Mouse (Mus musculus): ENCODE measurements around the gene Mad2l2. TPM values are rescaled to one million over a fixed set of nuclear protein-coding genes. Genes with fewer than 3 reads are reported as not detected.
"Not testable (repeated sequence)": the region's sequence is repeated elsewhere in the genome, so short reads cannot be mapped to it uniquely, and the experiment has no call there.

Gene Mad2l2
- total RNA-seq, 2 experiments from 2014 or later: 10.0 to 36.6 TPM

- ATAC-seq (replicated peaks; ENCODE audit: poor library complexity, severe bottlenecking): no peak
Measured at GRCm38 (mm10) chr4:148166986-148167385, 36.8 kb downstream of the Mad2l2 start.

- peak; percentile 44 for ATAC-seq (replicated peaks; ENCODE audit: poor library complexity, severe bottlenecking)
Measured at GRCm38 (mm10) chr4:148168287-148168686, 38.1 kb downstream of the Mad2l2 start.

- ATAC-seq (replicated peaks; ENCODE audit: poor library complexity, severe bottlenecking): peak; percentile 8; the same call in 1 of the 2 replicates
Measured at GRCm38 (mm10) chr4:148169586-148169985, 39.4 kb downstream of the Mad2l2 start.

- ATAC-seq (replicated peaks; ENCODE audit: poor library complexity, severe bottlenecking): peak; percentile 38; the same call in 1 of the 2 replicates
Measured at GRCm38 (mm10) chr4:148170842-148171241, 40.7 kb downstream of the Mad2l2 start.

GRCm38 (mm10) chr4:148171261-148171660 lies 41.1 kb downstream of the Mad2l2 start:
- ATAC-seq (replicated peaks; ENCODE audit: poor library complexity, severe bottlenecking): no peak

GRCm38 (mm10) chr4:148173811-148174494 lies 43.8 kb downstream of the Mad2l2 start:
- no peak for ATAC-seq (replicated peaks; ENCODE audit: poor library complexity, severe bottlenecking)

GRCm38 (mm10) chr4:148174495-148174862 lies 44.3 kb downstream of the Mad2l2 start:
- ATAC-seq (replicated peaks; ENCODE audit: poor library complexity, severe bottlenecking): no peak

GRCm38 (mm10) chr4:148176603-148177002 lies 46.4 kb downstream of the Mad2l2 start:
- ATAC-seq (replicated peaks; ENCODE audit: poor library complexity, severe bottlenecking): not testable (repeated sequence)

- ATAC-seq (replicated peaks; ENCODE audit: poor library complexity, severe bottlenecking): no peak
Measured at GRCm38 (mm10) chr4:148177716-148178115, 47.5 kb downstream of the Mad2l2 start.

GRCm38 (mm10) chr4:148181483-148181882 lies 51.3 kb downstream of the Mad2l2 start:
- ATAC-seq (replicated peaks; ENCODE audit: poor library complexity, severe bottlenecking): no peak

GRCm38 (mm10) chr4:148182363-148182762 lies 52.2 kb downstream of the Mad2l2 start:
- ATAC-seq (replicated peaks; ENCODE audit: poor library complexity, severe bottlenecking): no peak

- no peak for ATAC-seq (replicated peaks; ENCODE audit: poor library complexity, severe bottlenecking)
Measured at GRCm38 (mm10) chr4:148184564-148184963, 54.4 kb downstream of the Mad2l2 start.

GRCm38 (mm10) chr4:148185819-148186218 lies 55.6 kb downstream of the Mad2l2 start:
- no peak for ATAC-seq (replicated peaks; ENCODE audit: poor library complexity, severe bottlenecking)

- ATAC-seq (replicated peaks; ENCODE audit: poor library complexity, severe bottlenecking): not testable (repeated sequence)
Measured at GRCm38 (mm10) chr4:148188767-148189166, 58.6 kb downstream of the Mad2l2 start.

- no peak for ATAC-seq (replicated peaks; ENCODE audit: poor library complexity, severe bottlenecking)
Measured at GRCm38 (mm10) chr4:148192707-148193245, 62.6 kb downstream of the Mad2l2 start.

- ATAC-seq (replicated peaks; ENCODE audit: poor library complexity, severe bottlenecking): no peak
Measured at GRCm38 (mm10) chr4:148194400-148194799, 64.2 kb downstream of the Mad2l2 start.

Other genes with a start within 250 kb of the Mad2l2 start
- 34.4 and 38.9 TPM in 2 replicates for gene Mfn2, start 225.7 kb upstream of the Mad2l2 start, total RNA-seq (2014; fragmentation: Nextera tagmentation)
- gene Mfn2, start 225.7 kb upstream of the Mad2l2 start, total RNA-seq (2017): 30.2 and 32.6 TPM in 2 replicates
- 6.7 and 7.0 TPM in 2 replicates for gene Plod1, start 193.6 kb upstream of the Mad2l2 start, total RNA-seq (2014; fragmentation: Nextera tagmentation)
- 9.0 and 9.1 TPM in 2 replicates for gene Plod1, start 193.6 kb upstream of the Mad2l2 start, total RNA-seq (2017)
- 28.6 and 32.6 TPM in 2 replicates for gene 2510039O18Rik, start 189.5 kb upstream of the Mad2l2 start, total RNA-seq (2014; fragmentation: Nextera tagmentation)
- 33.6 and 45.4 TPM in 2 replicates for gene 2510039O18Rik, start 189.5 kb upstream of the Mad2l2 start, total RNA-seq (2017)
- gene Nppb, start 144.6 kb upstream of the Mad2l2 start, total RNA-seq (2014; fragmentation: Nextera tagmentation): not detected in 2 replicates
- not detected in 2 replicates for gene Nppb, start 144.6 kb upstream of the Mad2l2 start, total RNA-seq (2017)
- not detected in 2 replicates for gene Nppa, start 129.7 kb upstream of the Mad2l2 start, total RNA-seq (2014; fragmentation: Nextera tagmentation)
- not detected in 2 replicates for gene Nppa, start 129.7 kb upstream of the Mad2l2 start, total RNA-seq (2017)
- gene Clcn6, start 91.6 kb upstream of the Mad2l2 start, total RNA-seq (2014; fragmentation: Nextera tagmentation): 7.4 and 9.1 TPM in 2 replicates
- 1.3 and 4.3 TPM in 2 replicates for gene Clcn6, start 91.6 kb upstream of the Mad2l2 start, total RNA-seq (2017)
- 5.4 and 7.6 TPM in 2 replicates for gene Mthfr, start 91.3 kb upstream of the Mad2l2 start, total RNA-seq (2014; fragmentation: Nextera tagmentation)
- 2.7 and 9.0 TPM in 2 replicates for gene Mthfr, start 91.3 kb upstream of the Mad2l2 start, total RNA-seq (2017)
- 28.5 and 30.0 TPM in 2 replicates for gene Agtrap, start 42.4 kb upstream of the Mad2l2 start, total RNA-seq (2014; fragmentation: Nextera tagmentation)
- gene Agtrap, start 42.4 kb upstream of the Mad2l2 start, total RNA-seq (2017): 28.2 and 30.8 TPM in 2 replicates
- not detected in 2 replicates for gene Draxin, start 314 bp downstream of the Mad2l2 start, total RNA-seq (2014; fragmentation: Nextera tagmentation)
- 0.05 TPM in 1 of 2 replicates, not detected in the other for gene Draxin, start 314 bp downstream of the Mad2l2 start, total RNA-seq (2017)
- gene Fbxo6, start 21.8 kb downstream of the Mad2l2 start, total RNA-seq (2014; fragmentation: Nextera tagmentation): 19.1 and 33.4 TPM in 2 replicates
- gene Fbxo6, start 21.8 kb downstream of the Mad2l2 start, total RNA-seq (2017): 5.6 and 13.8 TPM in 2 replicates
- gene Fbxo44, start 30.1 kb downstream of the Mad2l2 start, total RNA-seq (2014; fragmentation: Nextera tagmentation): 2.0 and 2.8 TPM in 2 replicates
- 0.26 and 2.1 TPM in 2 replicates for gene Fbxo44, start 30.1 kb downstream of the Mad2l2 start, total RNA-seq (2017)
- gene Fbxo2, start 30.2 kb downstream of the Mad2l2 start, total RNA-seq (2014; fragmentation: Nextera tagmentation): not detected in 2 replicates
- gene Fbxo2, start 30.2 kb downstream of the Mad2l2 start, total RNA-seq (2017): not detected in 2 replicates
- not detected in 2 replicates for gene Disp3, start 157.6 kb downstream of the Mad2l2 start, total RNA-seq (2014; fragmentation: Nextera tagmentation)
- not detected in 2 replicates for gene Disp3, start 157.6 kb downstream of the Mad2l2 start, total RNA-seq (2017)